Mouse (Mus musculus) monocyte, adult 5-6 weeks (primary cell): ENCODE measurements around the gene Vps53. TPM values are rescaled to one million over a fixed set of nuclear protein-coding genes. Genes with fewer than 3 reads are reported as not detected.
"Not testable (repeated sequence)": the region's sequence is repeated elsewhere in the genome, so short reads cannot be mapped to it uniquely, and the experiment has no call there.

Source experiments
- ATAC-seq: fragments of 153-309, 156-312 bp; replicated peaks from 2 replicates; pipeline ENCODE4 v1.8.0; 2017; ENCODE audit warnings: mild to moderate bottlenecking; ENCODE audit not compliant: low TSS enrichment, insufficient number of reproducible peaks, severe bottlenecking, poor library complexity, low FRiP score
- total RNA-seq: library from RNA; stranded (forward); fragments of 200-1000, 200-491, 200-594 nt; gene quantifications from 3 replicates; pipeline ENCODE4 v1.2.3, GENCODE M21; 2017

Vps53 gene
- 39.4 to 43.8 TPM (median 41.9 TPM) in 3 replicates for total RNA-seq

- ATAC-seq = peak; percentile 96
Measured at GRCm38 (mm10) chr11:76179495-76180145, at the start of gene Vps53, which contains the start of gene Fam57a. Vps53 (minus strand) TSS chr11:76179647. Fam57a (plus strand) TSS chr11:76179671.

GRCm38 (mm10) chr11:76225051-76225450 is 45.6 kb upstream of the Vps53 start:
- no peak for ATAC-seq

- no peak for ATAC-seq
Measured at GRCm38 (mm10) chr11:76224631-76225030, 45.2 kb upstream of the Vps53 start.

GRCm38 (mm10) chr11:76217390-76217800 is 37.9 kb upstream of the Vps53 start, which contains the start of the genes Dbil5 and Gemin4:
Dbil5 (plus strand) TSS chr11:76217608.
Gemin4 (minus strand) TSS chr11:76217664.
- peak; percentile 99 for ATAC-seq

- ATAC-seq = no peak
Measured at GRCm38 (mm10) chr11:76216681-76217389, 37.4 kb upstream of the Vps53 start.

- no peak for ATAC-seq
Measured at GRCm38 (mm10) chr11:76216049-76216540, 36.6 kb upstream of the Vps53 start.

GRCm38 (mm10) chr11:76215011-76215410 is 35.6 kb upstream of the Vps53 start:
- no peak for ATAC-seq

- no peak for ATAC-seq
Measured at GRCm38 (mm10) chr11:76213841-76214240, 34.4 kb upstream of the Vps53 start.

- ATAC-seq = not testable (repeated sequence)
Measured at GRCm38 (mm10) chr11:76211595-76211994, 32.1 kb upstream of the Vps53 start.

GRCm38 (mm10) chr11:76210228-76210985 is 31.0 kb upstream of the Vps53 start:
- no peak for ATAC-seq

- ATAC-seq = no peak
Measured at GRCm38 (mm10) chr11:76206793-76207192, 27.3 kb upstream of the Vps53 start.

- ATAC-seq = peak; percentile 82
Measured at GRCm38 (mm10) chr11:76201761-76202674, 22.6 kb upstream of the Vps53 start.

- no peak for ATAC-seq
Measured at GRCm38 (mm10) chr11:76196977-76197469, 17.6 kb upstream of the Vps53 start.

- no peak for ATAC-seq
Measured at GRCm38 (mm10) chr11:76196275-76196976, 17.0 kb upstream of the Vps53 start.

GRCm38 (mm10) chr11:76186908-76187307 is 7.5 kb upstream of the Vps53 start:
- ATAC-seq = no peak

GRCm38 (mm10) chr11:76183745-76184144 is 4.3 kb upstream of the Vps53 start:
- ATAC-seq = no peak

- ATAC-seq = no peak
Measured at GRCm38 (mm10) chr11:76180146-76180540, 696 bp upstream of the Vps53 start.
